ENCODE assay signal across 8 mouse cellular contexts in the genomic region with DNA sequence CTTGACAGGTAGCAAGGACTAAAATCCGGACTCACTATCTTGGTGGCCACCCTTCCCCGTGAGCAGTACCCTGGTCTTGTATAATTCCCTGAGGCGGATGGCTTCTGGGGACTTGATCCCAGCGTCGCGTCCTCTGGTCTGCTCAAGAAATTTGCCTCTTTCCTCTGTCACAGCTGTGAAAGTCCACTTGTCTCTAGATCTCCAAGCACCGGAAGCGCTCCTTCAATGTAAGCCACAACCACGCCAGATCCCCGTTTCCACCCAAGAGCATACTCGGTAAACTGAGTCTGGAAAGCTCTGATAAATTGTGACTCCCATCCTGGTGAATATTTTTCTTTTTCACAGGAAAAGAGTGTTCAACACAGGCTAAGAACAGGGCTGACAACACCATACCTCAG. TPM values are rescaled to one million over a fixed set of nuclear protein-coding genes. Genes with fewer than 3 reads are reported as not detected.
A peak's percentile ranks its signal among the peaks of the same experiment; 100 is the strongest.
DNase-seq lines count a peak whose midpoint lies in the region; ATAC-seq lines count a peak whose summit lies in the region.

No protein-coding gene starts in this region.

- H3K9ac ChIP-seq in hindbrain, embryonic 15.5 days: peak overlapping the region; percentile 63
- H3K9ac ChIP-seq in midbrain, embryonic 11.5 days (ENCODE audit: low read length): peak overlapping the region; percentile 77

- peak overlapping the region; percentile 88 for H3K27ac ChIP-seq in hindbrain, embryonic 15.5 days (replicated peaks)
- H3K27ac ChIP-seq in midbrain, embryonic 11.5 days (ENCODE audit: low read depth, low read length): peak overlapping the region; percentile 30; the same call in 1 of the 2 replicates

- peaks cover 18% of the 10 kb centered on the region for H3K4me1 ChIP-seq in hindbrain, embryonic 15.5 days (replicated peaks)
- H3K4me1 ChIP-seq in midbrain, embryonic 11.5 days (ENCODE audit: control insufficient read depth, insufficient read depth, low read length): peaks cover 6% of the 10 kb centered on the region; the same call in 1 of the 2 replicates

- peak overlapping the region; percentile 55 for H3K4me3 ChIP-seq in hindbrain, embryonic 15.5 days
- peak overlapping the region; percentile 58 for H3K4me3 ChIP-seq in midbrain, embryonic 11.5 days (ENCODE audit: low read depth, low read length)

- H3K27me3 ChIP-seq in hindbrain, embryonic 15.5 days: no peaks in the 10 kb centered on the region
- H3K27me3 ChIP-seq in midbrain, embryonic 11.5 days (ENCODE audit: control insufficient read depth, insufficient read depth, low read length): no peaks in the 10 kb centered on the region

- no peak; the same call in 1 of the 2 replicates for ATAC-seq in hindbrain, embryonic 15.5 days (ENCODE audit: low FRiP score, low read depth)
- no peak; the same call in 1 of the 2 replicates for ATAC-seq in midbrain, embryonic 11.5 days (ENCODE audit: low FRiP score)

- peak; percentile 9 for DNase-seq in gastrocnemius, adult 18-20 months (ENCODE audit: low spot score)
- no peak for DNase-seq in gastrocnemius, postnatal 25 days
- DNase-seq in thymus, postnatal 14 days: peak; percentile 30
- DNase-seq in thymus, postnatal 25 days: no peak
- DNase-seq in midbrain, embryonic 11.5 days (ENCODE audit: low spot score, missing footprints): no peak
- DNase-seq in ovary, postnatal 14 days (ENCODE audit: low spot score): no peak
- DNase-seq in right cerebral cortex, postnatal 14 days: no peak

- no peaks in the 10 kb centered on the region for H3K9me3 ChIP-seq in hindbrain, embryonic 15.5 days
- H3K9me3 ChIP-seq in midbrain, embryonic 11.5 days (ENCODE audit: control insufficient read depth, low read length): no peaks in the 10 kb centered on the region

- H3K36me3 ChIP-seq in hindbrain, embryonic 15.5 days: no peaks in the 10 kb centered on the region
- no peaks in the 10 kb centered on the region for H3K36me3 ChIP-seq in midbrain, embryonic 11.5 days (ENCODE audit: control insufficient read depth, insufficient read depth, low read length)

- peak overlapping the region; percentile 65 for H3K4me2 ChIP-seq in hindbrain, embryonic 15.5 days
- peak overlapping the region; percentile 91 for H3K4me2 ChIP-seq in midbrain, embryonic 11.5 days

- 4% methylated on average over 11 of the region's 11 CpGs for WGBS in hindbrain, embryonic 15.5 days
- WGBS in midbrain, embryonic 11.5 days: 6% methylated on average over 11 of the region's 11 CpGs

RNA-seq across cellular contexts. Expression of gene Nat8f1, which starts 0.3 kb away (rescaled TPM):
- 1 to 10 TPM; 1.4 to 1.8 TPM for total RNA-seq in gastrocnemius, adult 18-20 months (2021)
- total RNA-seq in gastrocnemius, postnatal 25 days (2021): 1 to 10 TPM; 1.6 to 2.5 TPM
- 20.5 and 20.7 TPM in 2 replicates for polyA plus RNA-seq in hindbrain, embryonic 15.5 days (2015; fragmentation: Nextera tagmentation; extraction: Ambion mirVana)
- polyA plus RNA-seq in midbrain, embryonic 11.5 days (2014; fragmentation: Nextera tagmentation; extraction: Ambion mirVana): 5.7 and 6.2 TPM in 2 replicates

RNA-seq across cellular contexts. Expression of gene Tprkb, which starts 3.5 kb away (rescaled TPM):
- total RNA-seq in gastrocnemius, adult 18-20 months (2021): 10 to 100 TPM; 15.5 to 16.3 TPM
- total RNA-seq in gastrocnemius, postnatal 25 days (2021): 10 to 100 TPM; 17.2 to 19.1 TPM
- polyA plus RNA-seq in hindbrain, embryonic 15.5 days (2015; fragmentation: Nextera tagmentation; extraction: Ambion mirVana): 47.7 and 50.5 TPM in 2 replicates
- polyA plus RNA-seq in midbrain, embryonic 11.5 days (2014; fragmentation: Nextera tagmentation; extraction: Ambion mirVana): 33.6 and 40.7 TPM in 2 replicates

RNA-seq across cellular contexts. Expression of gene Nat8f4, which starts 10.5 kb away (rescaled TPM):
- total RNA-seq in gastrocnemius, adult 18-20 months (2021): under 1 TPM; 0.21 to 0.31 TPM
- total RNA-seq in gastrocnemius, postnatal 25 days (2021): under 1 TPM; 0.18 to 0.24 TPM
- polyA plus RNA-seq in hindbrain, embryonic 15.5 days (2015; fragmentation: Nextera tagmentation; extraction: Ambion mirVana): 6.2 and 6.6 TPM in 2 replicates
- polyA plus RNA-seq in midbrain, embryonic 11.5 days (2014; fragmentation: Nextera tagmentation; extraction: Ambion mirVana): 6.0 and 7.0 TPM in 2 replicates

RNA-seq across cellular contexts. Expression of gene Nat8f2, which starts 46.2 kb away (rescaled TPM):
- total RNA-seq in gastrocnemius, adult 18-20 months (2021): under 1 TPM in 1 of 2 experiments, not detected in 1; 0.17 TPM
- under 1 TPM in 1 of 2 experiments, not detected in 1; 0.08 TPM for total RNA-seq in gastrocnemius, postnatal 25 days (2021)
- not detected in 2 replicates for polyA plus RNA-seq in hindbrain, embryonic 15.5 days (2015; fragmentation: Nextera tagmentation; extraction: Ambion mirVana)
- not detected in 2 replicates for polyA plus RNA-seq in midbrain, embryonic 11.5 days (2014; fragmentation: Nextera tagmentation; extraction: Ambion mirVana)

RNA-seq across cellular contexts. Expression of gene Dusp11, which starts 46.3 kb away (rescaled TPM):
- 10 to 100 TPM; 24.0 to 27.7 TPM for total RNA-seq in gastrocnemius, adult 18-20 months (2021)
- total RNA-seq in gastrocnemius, postnatal 25 days (2021): 10 to 100 TPM; 34.9 TPM
- polyA plus RNA-seq in hindbrain, embryonic 15.5 days (2015; fragmentation: Nextera tagmentation; extraction: Ambion mirVana): 52.2 and 53.9 TPM in 2 replicates
- 40.3 and 42.6 TPM in 2 replicates for polyA plus RNA-seq in midbrain, embryonic 11.5 days (2014; fragmentation: Nextera tagmentation; extraction: Ambion mirVana)

Comparison
In these comparisons a context has a peak if more than half of its experiments do, and no peak if none do; other contexts are left out.
1. DNase-seq: peak in gastrocnemius, adult 18-20 months (single experiment) and thymus, postnatal 14 days (single experiment); none in gastrocnemius, postnatal 25 days (single experiment), thymus, postnatal 25 days (single experiment), midbrain, embryonic 11.5 days (single experiment), ovary, postnatal 14 days (single experiment) and right cerebral cortex, postnatal 14 days (single experiment).